Mouse (Mus musculus) heart, postnatal 0 days (tissue): ENCODE data around the gene Pde4c.

Source experiments
- CTCF ChIP-seq: IDR thresholded peaks from 2 replicates; pipeline ENCODE4 v1.5.1; 2016; ENCODE audit warnings: antibody characterized with exemption, control low read depth, low read depth
- EP300 ChIP-seq: IDR thresholded peaks from 2 replicates; pipeline ENCODE4 v1.6.1; 2016; ENCODE audit warnings: antibody characterized with exemption, low read depth

- TF ChIP-seq CTCF (peak; percentile 83), EP300 (peak; percentile 79; the same call in 1 of the 2 replicates)
Measured at GRCm38 (mm10) chr8:70700555-70700922, 23.0 kb upstream of the Pde4c start.
